Mouse (Mus musculus) heart, postnatal 0 days (tissue): ENCODE measurements around the gene Vac14. TPM values are rescaled to one million over a fixed set of nuclear protein-coding genes. Genes with fewer than 3 reads are reported as not detected.

ENCODE experiments used
- ATAC-seq: fragments of 200-750 bp; cut with Nextera tagmentation; 2 replicates; pipeline ENCODE4 v1.8.0; 2017; ENCODE audit warnings: low read depth, moderate number of reproducible peaks, moderate library complexity; ENCODE audit not compliant: insufficient read depth
- DNase-seq: peaks from one replicate; pipeline ENCODE4 v3.0.0-alpha.2; 2016; ENCODE audit warnings: low spot score
- H3K27ac ChIP-seq: fragments of 300-500 bp; sonication (generic); 2 replicates; pipeline ENCODE4 v1.5.1; 2014; ENCODE audit warnings: low read depth, mild to moderate bottlenecking
- H3K27me3 ChIP-seq: fragments of 300-500 bp; sonication (generic); 2 replicates; pipeline ENCODE4 v1.6.1; 2014; ENCODE audit warnings: low read length, mixed read lengths; ENCODE audit not compliant: control insufficient read depth, insufficient read depth
- H3K36me3 ChIP-seq: fragments of 300-500 bp; sonication (generic); replicated peaks from 2 replicates; pipeline ENCODE4 v1.6.1; 2014; ENCODE audit warnings: low read length, mixed read lengths; ENCODE audit not compliant: control insufficient read depth, insufficient read depth
- H3K4me1 ChIP-seq: fragments of 300-500 bp; sonication (generic); 2 replicates; pipeline ENCODE4 v1.6.1; 2014; ENCODE audit warnings: antibody characterized with exemption; ENCODE audit not compliant: control insufficient read depth, insufficient read depth
- H3K4me2 ChIP-seq: fragments of 300-500 bp; sonication (generic); 2 replicates; pipeline ENCODE4 v1.6.1; 2014; ENCODE audit warnings: low read depth, mild to moderate bottlenecking, low read length, moderate library complexity
- H3K4me3 ChIP-seq: fragments of 300-500 bp; sonication (generic); 2 replicates; pipeline ENCODE4 v1.5.1; 2014; ENCODE audit warnings: low read depth, low read length
- H3K9ac ChIP-seq: fragments of 300-500 bp; sonication (generic); replicated peaks from 2 replicates; pipeline ENCODE4 v1.6.1; 2014; ENCODE audit warnings: low read depth, low read length, mixed read lengths
- H3K9me3 ChIP-seq: fragments of 300-500 bp; sonication (generic); replicated peaks from 2 replicates; pipeline ENCODE4 v1.6.1; 2016; ENCODE audit warnings: low read length; ENCODE audit not compliant: control insufficient read depth
- CTCF ChIP-seq: IDR thresholded peaks from 2 replicates; pipeline ENCODE4 v1.5.1; 2016; ENCODE audit warnings: antibody characterized with exemption, control low read depth, low read depth
- EP300 ChIP-seq: IDR thresholded peaks from 2 replicates; pipeline ENCODE4 v1.6.1; 2016; ENCODE audit warnings: antibody characterized with exemption, low read depth
- WGBS: fragments of 180-500 bp; shearing (Covaris S2); extraction: QIAGEN DNeasy Blood & Tissue Kit; methylation state at CpG from one replicate; pipeline ENCODE4 v1.1.7; 2014; 5-methylcytosine and 5-hydroxymethylcytosine counted together
- polyA plus RNA-seq: library from polyadenylated mRNA; unstranded; fragments of >200 nt; fragmentation: Nextera tagmentation; extraction: Ambion mirVana; gene quantifications from 2 replicates; pipeline ENCODE4 v1.2.1, GENCODE M21; 2015
- total RNA-seq: library from RNA; depleted of rRNA; stranded (reverse); fragments of >200 nt; gene quantifications from 2 replicates; pipeline ENCODE4 v1.2.3, GENCODE M21; 2014; ENCODE audit warnings: low replicate concordance

Vac14 gene
- total and polyA plus RNA-seq, 2 experiments from 2014 or later = 10.3 to 13.6 TPM

- Histone ChIP-seq H3K4me1 (peaks cover 15% of the 10 kb centered on the region), H3K27ac (no peak overlapping the region), H3K9ac (no peak overlapping the region), H3K4me3 (no peak overlapping the region), H3K4me2 (no peak overlapping the region), H3K36me3 (peaks cover 11% of the 10 kb centered on the region), H3K27me3 (no peaks in the 10 kb centered on the region), H3K9me3 (no peaks in the 10 kb centered on the region)
- DNase-seq (no peak), ATAC-seq (no peak)
- 91% methylated on average over 9 of the region's 9 CpGs for WGBS
- no peak for TF ChIP-seq CTCF
- TF ChIP-seq EP300 = no peak
Observed at GRCm38 (mm10) chr8:110654075-110655060, 36.0 kb downstream of the Vac14 start.

- Histone ChIP-seq H3K27me3 (no peaks in the 10 kb centered on the region), H3K4me1 (peaks cover 12% of the 10 kb centered on the region), H3K9me3 (no peaks in the 10 kb centered on the region), H3K4me3 (no peak overlapping the region), H3K9ac (no peak overlapping the region), H3K36me3 (peaks cover 6% of the 10 kb centered on the region; the same call in 1 of the 2 replicates), H3K4me2 (no peak overlapping the region), H3K27ac (no peak overlapping the region)
- WGBS = 80% methylated on average over 1 of the region's 1 CpGs
- TF ChIP-seq EP300 = no peak
- TF ChIP-seq CTCF = no peak
- DNase-seq (no peak), ATAC-seq (no peak)
Observed at GRCm38 (mm10) chr8:110655827-110656226, 37.4 kb downstream of the Vac14 start.

GRCm38 (mm10) chr8:110657661-110658060 is 39.3 kb downstream of the Vac14 start:
- no peaks in the 10 kb centered on the region for H3K4me1 ChIP-seq
- ATAC-seq (no peak), DNase-seq (no peak)
- no peak overlapping the region for H3K4me3 ChIP-seq
- peaks cover 6% of the 10 kb centered on the region; the same call in 1 of the 2 replicates for H3K36me3 ChIP-seq
- no peak overlapping the region for H3K4me2 ChIP-seq
- H3K9me3 ChIP-seq = no peaks in the 10 kb centered on the region
- H3K27me3 ChIP-seq = no peaks in the 10 kb centered on the region
- TF ChIP-seq CTCF (no peak), EP300 (no peak)
- WGBS = 79% methylated on average over 2 of the region's 2 CpGs
- H3K27ac ChIP-seq = no peak overlapping the region
- H3K9ac ChIP-seq = no peak overlapping the region

GRCm38 (mm10) chr8:110660121-110660520 is 41.7 kb downstream of the Vac14 start:
- Histone ChIP-seq H3K27me3 (no peaks in the 10 kb centered on the region), H3K27ac (no peak overlapping the region), H3K9me3 (no peaks in the 10 kb centered on the region), H3K9ac (no peak overlapping the region), H3K4me1 (0 out of 2 replicates have a peak, but pooled peaks cover 4% of the 10 kb centered on the region), H3K36me3 (peaks cover 6% of the 10 kb centered on the region; the same call in 1 of the 2 replicates), H3K4me3 (no peak overlapping the region), H3K4me2 (no peak overlapping the region)
- TF ChIP-seq CTCF = no peak
- TF ChIP-seq EP300 = no peak
- DNase-seq (no peak), ATAC-seq (peak; percentile 43; the same call in 1 of the 2 replicates)

GRCm38 (mm10) chr8:110662545-110662944 is 44.2 kb downstream of the Vac14 start:
- Histone ChIP-seq H3K27ac (no peak overlapping the region), H3K4me1 (0 out of 2 replicates have a peak, but pooled peaks cover 4% of the 10 kb centered on the region), H3K36me3 (peaks cover 4% of the 10 kb centered on the region; the same call in 1 of the 2 replicates), H3K9ac (no peak overlapping the region), H3K9me3 (no peaks in the 10 kb centered on the region), H3K27me3 (no peaks in the 10 kb centered on the region), H3K4me3 (no peak overlapping the region), H3K4me2 (no peak overlapping the region)
- 75% methylated on average over 5 of the region's 5 CpGs for WGBS
- ATAC-seq (no peak), DNase-seq (no peak)
- no peak for TF ChIP-seq CTCF
- no peak for TF ChIP-seq EP300
